Mouse (Mus musculus): ENCODE data around the gene Vps37b.

DNA sequence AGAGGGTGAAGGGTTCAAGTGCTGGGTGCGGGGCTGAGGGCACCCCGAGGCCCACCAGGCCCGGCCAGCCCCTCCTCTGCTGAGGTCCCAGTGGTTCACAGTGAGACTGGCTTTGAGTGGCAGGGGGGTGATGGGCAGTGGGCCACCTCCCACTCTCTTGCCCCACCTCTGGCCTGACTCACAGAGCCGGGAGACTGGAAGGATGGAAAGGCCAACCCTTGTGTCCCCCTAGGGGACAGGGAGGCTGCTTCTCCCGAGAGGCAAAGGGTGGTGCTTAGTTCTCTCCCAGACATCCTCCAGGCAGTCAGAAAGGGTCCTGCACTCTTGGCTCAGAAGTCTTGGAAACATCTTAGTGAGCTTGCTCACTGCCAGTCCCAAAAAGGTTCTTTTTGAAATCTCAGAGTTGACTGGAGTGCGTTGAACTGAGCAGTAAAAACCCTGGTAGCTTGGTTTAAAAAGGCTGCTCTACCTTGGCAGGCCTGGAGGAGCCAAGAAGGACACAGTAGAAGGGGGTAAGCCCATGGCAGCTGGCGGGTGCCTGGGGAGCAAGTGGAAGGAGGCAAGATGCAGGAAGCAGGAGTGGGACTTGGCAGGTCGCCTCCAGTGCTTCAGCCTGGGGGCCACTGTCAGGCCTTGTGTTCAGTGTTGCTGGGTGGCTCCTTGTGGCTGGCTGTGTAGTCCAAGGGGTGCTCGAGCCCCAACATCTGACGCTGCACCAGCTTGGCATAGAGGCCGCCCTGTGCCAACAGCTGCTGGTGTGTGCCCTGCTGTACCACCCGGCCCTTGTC, 30.2 kb upstream of the Vps37b start:
- TF ChIP-seq CTCF (IDR thresholded peaks at IDR 0.05; ENCODE audit: control insufficient read depth, insufficient read depth, insufficient replicate concordance, low read depth, low read length) (no peak), POLR2A (IDR thresholded peaks at IDR 0.05; ENCODE audit: control insufficient read depth, low read depth, low read length) (no peak)
